Mouse (Mus musculus): ENCODE data around the gene Cgnl1.

The Cgnl1 gene

GRCm38 (mm10) chr9:71578896-71579564 lies 192.4 kb downstream of the Cgnl1 start:
- no peak for DNase-seq (ENCODE audit: low spot score)

Measured in layer of hippocampus, adult 9-10 months (tissue).